Mouse (Mus musculus) kidney, postnatal 14 days (tissue): ENCODE measurements at regions not wholly inside any gene's neighbourhood (a gene's known extent, or its start where the extent isn't known, plus 50 kb on each side); places are given as distances from the start of the nearest gene placed in this dataset.

ENCODE experiments used
- DNase-seq: peaks from one replicate; pipeline ENCODE4 v3.0.0; 2022; ENCODE audit warnings: mixed read lengths

DNA sequence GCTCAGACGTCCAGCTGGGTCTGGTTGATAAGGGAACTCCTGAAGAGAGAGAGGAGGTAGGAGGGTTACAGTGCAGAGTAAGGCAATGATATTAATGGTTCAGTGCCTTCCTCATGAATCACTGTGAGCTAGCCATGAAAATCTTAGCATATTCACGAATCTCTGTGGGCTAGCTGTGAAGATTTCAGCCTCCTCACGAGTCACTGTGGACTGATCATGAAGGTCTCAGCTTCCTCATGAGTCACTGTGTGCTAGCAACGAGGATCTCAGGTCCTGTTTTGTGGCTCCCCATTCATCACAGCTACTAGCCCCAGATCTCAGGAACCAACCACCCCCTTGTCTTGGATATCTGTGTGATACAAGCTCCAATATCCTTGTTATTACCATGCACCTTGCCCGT, 191.4 kb downstream of the Rap2a start:
- no peak for DNase-seq

GRCm38 (mm10) chr14:120675752-120676151, 197.5 kb downstream of the Rap2a start:
- DNase-seq = no peak

GRCm38 (mm10) chr14:120678533-120678932, 200.3 kb downstream of the Rap2a start:
- DNase-seq = no peak

GRCm38 (mm10) chr14:120679072-120679471, 200.8 kb downstream of the Rap2a start:
- no peak for DNase-seq

GRCm38 (mm10) chr14:120680272-120680671, 202.0 kb downstream of the Rap2a start:
- peak; percentile 22 for DNase-seq

DNA sequence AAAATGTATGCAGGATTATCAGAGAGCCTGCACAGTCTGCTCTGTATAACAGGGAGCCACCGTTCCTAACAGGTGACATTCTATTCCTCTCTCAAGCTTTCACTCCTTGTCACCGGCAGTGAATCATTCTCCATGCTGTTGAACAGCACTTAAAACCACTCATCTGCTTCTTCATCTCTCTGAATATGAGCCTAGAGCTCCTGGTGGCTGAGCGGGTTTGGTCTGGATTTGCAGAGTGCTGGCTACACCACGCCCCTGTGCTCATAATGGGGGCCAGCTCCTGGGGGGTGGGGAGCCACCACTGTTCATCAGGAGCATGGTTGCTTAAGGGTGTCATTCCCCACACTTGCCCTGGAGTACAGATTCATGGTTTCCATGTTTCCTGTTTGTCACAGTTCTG, 207.0 kb downstream of the Rap2a start:
- DNase-seq = no peak

DNA sequence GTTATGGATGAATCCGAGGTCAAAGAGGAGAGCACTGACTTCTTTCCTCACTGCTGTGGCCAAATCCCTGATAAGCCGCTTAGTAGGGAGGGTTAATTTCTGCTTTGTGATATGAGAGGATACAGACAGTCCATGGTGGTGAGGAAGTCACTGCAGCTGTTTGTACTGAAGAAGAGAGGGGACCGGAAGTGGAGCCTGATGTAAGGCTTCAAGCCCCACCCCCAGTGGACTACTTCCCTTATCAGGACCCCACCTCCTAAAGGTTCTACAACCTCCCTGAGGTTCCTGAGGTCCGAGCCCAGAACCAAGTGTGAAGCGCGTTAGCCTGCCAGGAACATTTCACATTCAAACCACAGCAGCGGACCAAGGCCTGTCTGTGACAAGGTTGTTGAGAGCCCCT, 207.6 kb downstream of the Rap2a start:
- no peak for DNase-seq

GRCm38 (mm10) chr14:120686751-120687150, 208.5 kb downstream of the Rap2a start:
- DNase-seq = no peak

GRCm38 (mm10) chr14:120699378-120699777, 211.6 kb upstream of the Ipo5 start:
- no peak for DNase-seq

GRCm38 (mm10) chr14:120705301-120705801, 205.7 kb upstream of the Ipo5 start:
- DNase-seq = peak; percentile 74

- DNase-seq = no peak
These were observed 200.2 kb upstream of the Ipo5 start for GRCm38 (mm10) chr14:120710782-120711181.

DNA sequence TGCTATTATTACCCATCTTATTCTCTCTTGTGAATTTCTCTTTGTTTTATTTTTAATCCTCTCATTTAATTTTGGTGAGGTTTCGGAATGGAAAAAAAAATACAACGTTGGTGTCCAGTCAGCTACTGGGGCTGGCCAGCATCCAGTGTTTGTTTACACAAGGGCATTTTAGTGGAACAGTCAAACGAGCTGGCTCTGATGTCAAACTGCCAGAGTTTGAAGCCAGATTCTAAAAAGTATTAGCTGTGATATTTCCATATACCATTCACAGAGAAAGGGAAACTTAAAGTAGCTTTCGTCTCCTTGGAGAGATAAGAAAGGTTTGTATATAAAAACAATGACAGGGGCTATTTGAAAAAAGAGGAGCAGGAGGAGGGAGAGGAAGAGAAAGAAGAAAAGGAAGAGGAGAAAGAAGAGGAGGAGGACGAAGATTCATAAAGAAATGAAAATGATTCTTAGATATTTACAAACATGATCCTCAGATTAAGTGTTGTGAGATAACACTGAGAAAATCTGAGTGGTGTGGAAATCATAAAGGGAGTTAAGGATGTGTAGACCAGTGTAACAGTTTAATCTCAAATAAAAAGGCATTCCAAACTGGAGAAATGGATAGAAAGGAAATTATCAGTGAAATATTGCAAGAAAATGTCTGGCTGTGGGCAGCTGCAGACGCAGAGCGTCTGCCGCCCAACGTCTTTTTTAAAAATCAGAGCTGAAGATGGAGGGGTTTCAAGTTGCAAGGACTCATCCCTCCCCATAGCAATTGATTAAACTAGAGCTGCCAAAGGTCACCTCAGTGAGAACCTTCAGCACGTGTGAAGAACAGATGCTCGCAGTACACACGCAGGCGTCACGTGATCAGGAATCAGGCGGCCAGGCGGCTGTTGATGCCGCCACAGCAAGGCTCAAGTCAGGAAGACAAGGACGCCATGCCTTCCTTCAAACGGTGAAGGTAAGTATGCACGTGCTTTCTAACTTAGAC, 190.3 kb upstream of the Ipo5 start:
- DNase-seq = peak; percentile 56

- no peak for DNase-seq
These were observed 189.2 kb upstream of the Ipo5 start for GRCm38 (mm10) chr14:120721593-120722461.

GRCm38 (mm10) chr14:120722546-120723112, 188.4 kb upstream of the Ipo5 start:
- DNase-seq = peak; percentile 52

GRCm38 (mm10) chr14:120728107-120728506, 182.9 kb upstream of the Ipo5 start:
- no peak for DNase-seq

DNA sequence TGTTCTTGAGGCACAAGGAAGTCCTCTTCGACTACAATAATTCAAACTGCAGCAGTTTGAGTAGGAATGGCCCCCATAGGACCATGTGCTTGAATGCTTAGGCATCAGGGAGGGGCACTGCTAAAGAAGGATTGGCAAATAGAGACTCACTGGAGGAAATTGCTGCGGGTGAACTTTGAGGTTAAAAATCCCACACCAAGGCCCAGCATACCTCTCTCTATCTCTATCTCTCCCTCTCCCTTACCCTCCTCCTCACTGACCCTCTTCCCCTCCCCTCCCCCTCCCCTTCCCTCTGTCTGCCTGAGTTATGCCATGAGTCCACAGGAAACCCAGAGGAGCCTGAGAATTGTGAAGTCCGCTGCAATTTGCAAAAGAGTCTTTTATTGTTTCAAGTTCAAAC, 180.8 kb upstream of the Ipo5 start:
- no peak for DNase-seq

DNA sequence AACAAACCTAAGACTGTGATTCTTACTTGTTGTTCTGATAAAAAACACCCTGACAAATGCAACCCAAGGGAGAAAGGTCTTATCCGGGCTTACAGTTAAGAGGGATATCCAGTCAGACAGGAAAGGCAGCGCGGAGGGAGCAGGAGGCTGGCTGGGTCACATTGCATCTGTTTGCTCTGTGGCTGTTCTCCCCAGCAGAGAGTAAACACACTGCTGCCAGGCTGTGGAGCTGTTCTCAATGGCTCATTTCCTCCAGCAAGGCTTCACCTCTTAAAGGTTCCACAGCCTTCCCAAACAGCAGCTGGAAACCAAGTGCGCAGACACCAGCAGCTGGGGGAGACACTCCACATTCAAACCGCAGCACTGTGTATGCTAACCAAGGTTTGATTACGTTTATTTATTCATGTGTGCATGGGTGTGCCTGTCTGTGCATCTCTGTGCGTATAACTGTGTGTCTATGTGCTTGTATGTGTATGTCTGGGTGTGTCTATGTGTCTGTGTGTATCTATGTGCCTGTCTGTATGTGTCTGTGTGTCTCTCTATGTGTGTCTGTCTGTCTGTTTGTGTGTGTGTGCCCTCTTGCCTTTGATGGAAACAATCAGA, 179.2 kb upstream of the Ipo5 start:
- no peak for DNase-seq

DNA sequence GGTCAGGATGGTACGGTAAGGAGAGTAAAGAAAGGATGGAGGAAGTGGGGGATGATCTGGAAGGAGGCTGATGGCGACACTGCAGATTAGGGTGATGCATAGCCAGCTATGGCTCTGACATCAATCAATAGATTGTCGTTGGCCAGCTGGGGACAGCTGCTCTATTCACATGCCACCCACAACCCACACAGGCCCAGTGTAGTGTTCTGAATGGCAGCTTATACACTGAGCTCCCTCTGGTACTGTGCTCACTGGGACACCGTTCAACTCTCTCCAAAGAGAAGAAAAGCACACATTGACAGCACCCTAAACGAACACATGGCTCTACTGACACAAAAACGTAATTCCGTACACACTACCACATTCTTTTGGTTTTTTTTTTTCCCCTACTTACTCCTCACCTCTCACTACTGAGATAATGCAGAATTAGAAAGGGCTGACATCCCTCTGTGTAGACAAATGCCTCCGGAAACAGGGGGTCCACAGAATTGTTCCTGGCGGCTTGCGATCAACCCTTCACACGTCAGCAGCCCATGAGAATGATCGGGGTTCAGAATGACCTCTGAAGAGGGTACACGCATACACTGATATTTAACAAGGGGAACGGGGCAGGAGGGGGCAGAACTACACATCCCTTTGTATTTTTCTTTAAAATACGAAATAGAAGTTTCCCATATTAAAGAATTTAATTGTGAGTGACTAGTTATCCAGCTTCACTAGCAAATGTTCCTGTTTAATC, 178.5 kb upstream of the Ipo5 start:
- no peak for DNase-seq

- no peak for DNase-seq
These were observed 169.5 kb upstream of the Ipo5 start for GRCm38 (mm10) chr14:120741492-120742054.

GRCm38 (mm10) chr14:120754011-120754410, 157.0 kb upstream of the Ipo5 start:
- DNase-seq = no peak

- no peak for DNase-seq
These were observed 155.6 kb upstream of the Ipo5 start for GRCm38 (mm10) chr14:120755389-120755788.
